In the genomic region with DNA sequence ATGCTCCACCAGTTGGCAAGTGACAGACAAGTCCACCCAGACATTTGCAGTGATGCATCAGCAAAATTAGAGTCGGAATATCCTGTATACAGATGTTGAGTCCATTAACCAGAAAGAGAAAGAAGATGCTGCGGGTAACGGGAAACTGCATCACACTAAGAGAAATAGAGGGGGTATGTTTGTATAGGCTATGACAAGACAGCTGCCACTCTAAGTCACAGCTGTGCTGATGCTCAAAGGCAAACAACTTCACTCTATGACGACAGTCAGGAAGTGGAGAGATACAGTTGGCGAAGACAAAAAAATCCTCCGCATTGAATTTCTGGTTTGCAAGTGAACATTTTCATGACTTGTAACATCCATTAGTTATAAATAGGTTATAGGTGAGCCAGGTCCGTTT, we compare ENCODE assay signal across 16 mouse cellular contexts.
DNase-seq lines count a peak whose midpoint lies in the region; ATAC-seq lines count a peak whose summit lies in the region.
"Had no signal": no experiment of that assay in that cellular context is flagged by ENCODE, and none has a peak within 500 bp of the region (broad histone marks: within the 10 kb centered on the region; RNA-seq: fewer than 3 reads in every experiment).

No protein-coding gene starts in this region.

- peaks cover 3% of the 10 kb centered on the region; the same call in 1 of the 2 replicates for H3K27me3 ChIP-seq in forebrain, embryonic 11.5 days (ENCODE audit: control insufficient read depth, insufficient read depth, low read length)
- H3K27me3 ChIP-seq in hindbrain, embryonic 14.5 days (ENCODE audit: control insufficient read depth, insufficient read depth, low read length) = no peaks in the 10 kb centered on the region
- H3K27me3 ChIP-seq in midbrain, embryonic 16.5 days (ENCODE audit: control insufficient read depth, insufficient read depth, low read depth, low read length) = no peaks in the 10 kb centered on the region
- no peaks in the 10 kb centered on the region; the same call in 1 of the 2 replicates for H3K27me3 ChIP-seq in intestine, embryonic 16.5 days (replicated peaks; ENCODE audit: control insufficient read depth, insufficient read depth, low read length)
- H3K27me3 ChIP-seq: heart, embryonic 15.5 days had no signal

- no peak overlapping the region for H3K4me3 ChIP-seq in forebrain, embryonic 11.5 days (ENCODE audit: low read depth, low read length)
- no peak overlapping the region for H3K4me3 ChIP-seq in hindbrain, embryonic 14.5 days (replicated peaks; ENCODE audit: low read length)
- H3K4me3 ChIP-seq in midbrain, embryonic 16.5 days (ENCODE audit: low read depth, low read length) = no peak overlapping the region
- H3K4me3 ChIP-seq in intestine, embryonic 16.5 days (ENCODE audit: low read length) = no peak overlapping the region
- H3K4me3 ChIP-seq: embryonic facial prominence, embryonic 12.5 days; heart, embryonic 15.5 days had no signal

- H3K4me2 ChIP-seq in forebrain, embryonic 11.5 days (ENCODE audit: low read depth, low read length, severe bottlenecking) = peak overlapping the region; percentile 39
- no peak overlapping the region; the same call in 1 of the 2 replicates for H3K4me2 ChIP-seq in hindbrain, embryonic 14.5 days (replicated peaks)
- peak overlapping the region; percentile 13; the same call in 1 of the 2 replicates for H3K4me2 ChIP-seq in midbrain, embryonic 16.5 days (ENCODE audit: low read length)
- H3K4me2 ChIP-seq in intestine, embryonic 16.5 days (ENCODE audit: low read depth, low read length) = no peak overlapping the region
- H3K4me2 ChIP-seq: heart, embryonic 15.5 days had no signal

- 0 out of 2 replicates have a peak, but pooled peaks have one; percentile 11 for ATAC-seq in frontal cortex, adult (ENCODE audit: low TSS enrichment)
- ATAC-seq in forebrain, embryonic 11.5 days (replicated peaks; ENCODE audit: low FRiP score) = no peak
- no peak for ATAC-seq in hindbrain, embryonic 14.5 days (ENCODE audit: low FRiP score)
- peak; percentile 57; the same call in 1 of the 2 replicates for ATAC-seq in midbrain, embryonic 16.5 days
- no peak for ATAC-seq in intestine, embryonic 16.5 days

- H3K4me1 ChIP-seq in forebrain, embryonic 11.5 days (replicated peaks; ENCODE audit: control insufficient read depth, insufficient read depth, low read length) = peaks cover 1% of the 10 kb centered on the region; the same call in 1 of the 2 replicates
- peaks cover 20% of the 10 kb centered on the region for H3K4me1 ChIP-seq in hindbrain, embryonic 14.5 days (replicated peaks; ENCODE audit: control insufficient read depth, insufficient read depth, low read length)
- peaks cover 21% of the 10 kb centered on the region for H3K4me1 ChIP-seq in midbrain, embryonic 16.5 days (ENCODE audit: control insufficient read depth, insufficient read depth, low read length)
- no peaks in the 10 kb centered on the region for H3K4me1 ChIP-seq in intestine, embryonic 16.5 days (ENCODE audit: control insufficient read depth, insufficient read depth, low read length)
- H3K4me1 ChIP-seq: embryonic facial prominence, embryonic 12.5 days; heart, embryonic 15.5 days had no signal

- no peak for DNase-seq in frontal cortex, postnatal 36 days (ENCODE audit: low spot score in 2 of 2)
- DNase-seq in forebrain, embryonic 11.5 days (ENCODE audit: low spot score) = no peak
- DNase-seq in hindbrain, embryonic 14.5 days (ENCODE audit: low spot score) = no peak
- no peak for DNase-seq in thymus, postnatal 36 days
- DNase-seq in thymus, postnatal 10 days (ENCODE audit: low spot score in 2 of 2) = no peak
- DNase-seq: cerebellum, postnatal 14 days; heart, adult 18-20 months; layer of hippocampus, adult 9-11 months; liver; lung, adult 2 months; thymus, postnatal 25 days had no signal

- no peaks in the 10 kb centered on the region for H3K9me3 ChIP-seq in forebrain, embryonic 11.5 days (ENCODE audit: control insufficient read depth, low read length)
- H3K9me3 ChIP-seq in hindbrain, embryonic 14.5 days (ENCODE audit: control insufficient read depth, low read length) = no peaks in the 10 kb centered on the region
- H3K9me3 ChIP-seq in midbrain, embryonic 16.5 days (replicated peaks; ENCODE audit: control insufficient read depth, low read length, poor library complexity, severe bottlenecking) = no peaks in the 10 kb centered on the region
- no peaks in the 10 kb centered on the region for H3K9me3 ChIP-seq in intestine, embryonic 16.5 days (ENCODE audit: control insufficient read depth, low read length)
- H3K9me3 ChIP-seq: embryonic facial prominence, embryonic 12.5 days; heart, embryonic 15.5 days had no signal

- no peaks in the 10 kb centered on the region for H3K36me3 ChIP-seq in forebrain, embryonic 11.5 days (ENCODE audit: control insufficient read depth, insufficient read depth, low read length)
- H3K36me3 ChIP-seq in hindbrain, embryonic 14.5 days (replicated peaks; ENCODE audit: control insufficient read depth, insufficient read depth) = no peaks in the 10 kb centered on the region
- no peaks in the 10 kb centered on the region for H3K36me3 ChIP-seq in midbrain, embryonic 16.5 days (ENCODE audit: control insufficient read depth, insufficient read depth, low read length)
- H3K36me3 ChIP-seq in intestine, embryonic 16.5 days (ENCODE audit: control insufficient read depth, insufficient read depth, low read length) = no peaks in the 10 kb centered on the region
- H3K36me3 ChIP-seq: embryonic facial prominence, embryonic 12.5 days; heart, embryonic 15.5 days had no signal

- H3K9ac ChIP-seq in forebrain, embryonic 11.5 days (ENCODE audit: low read length) = no peak overlapping the region
- no peak overlapping the region for H3K9ac ChIP-seq in hindbrain, embryonic 14.5 days
- H3K9ac ChIP-seq in midbrain, embryonic 16.5 days (ENCODE audit: low read depth, low read length) = no peak overlapping the region
- no peak overlapping the region for H3K9ac ChIP-seq in intestine, embryonic 16.5 days (ENCODE audit: low read depth, low read length)
- H3K9ac ChIP-seq: embryonic facial prominence, embryonic 12.5 days; heart, embryonic 15.5 days had no signal

- 44% methylated on average over 7 of the region's 7 CpGs for WGBS in forebrain, embryonic 11.5 days
- WGBS in hindbrain, embryonic 14.5 days = 48% methylated on average over 7 of the region's 7 CpGs
- 46% methylated on average over 7 of the region's 7 CpGs for WGBS in midbrain, embryonic 16.5 days
- 50% methylated on average over 7 of the region's 7 CpGs for WGBS in intestine, embryonic 16.5 days

- H3K27ac ChIP-seq in forebrain, embryonic 11.5 days (ENCODE audit: low read depth, low read length) = no peak overlapping the region
- H3K27ac ChIP-seq in hindbrain, embryonic 14.5 days = peak overlapping the region; percentile 38
- H3K27ac ChIP-seq in midbrain, embryonic 16.5 days (ENCODE audit: low read length) = no peak overlapping the region
- no peak overlapping the region for H3K27ac ChIP-seq in intestine, embryonic 16.5 days (ENCODE audit: low read length)
- H3K27ac ChIP-seq: embryonic facial prominence, embryonic 12.5 days; heart, embryonic 15.5 days had no signal

Comparison
In these comparisons a context has a peak if more than half of its experiments do, and no peak if none do; other contexts are left out.
1. ATAC-seq: peak in frontal cortex, adult (single experiment) and midbrain, embryonic 16.5 days (single experiment); none in forebrain, embryonic 11.5 days (single experiment), hindbrain, embryonic 14.5 days (single experiment) and intestine, embryonic 16.5 days (single experiment).
2. H3K4me2 ChIP-seq: peak in forebrain, embryonic 11.5 days (single experiment) and midbrain, embryonic 16.5 days (single experiment); none in hindbrain, embryonic 14.5 days (single experiment) and intestine, embryonic 16.5 days (single experiment).